Mouse (Mus musculus) gastrocnemius, postnatal 4 days (tissue): ENCODE measurements around the gene Mlxipl. TPM values are rescaled to one million over a fixed set of nuclear protein-coding genes. Genes with fewer than 3 reads are reported as not detected.

ENCODE experiments used
- DNase-seq, 2 experiments: peaks; one replicate each; pipeline ENCODE4 v3.0.0; 2021 to 2022; ENCODE audit warnings: low spot score in 2 of 2, mixed read lengths in 2 of 2
- total RNA-seq, 2 experiments: library from RNA; stranded (reverse); gene quantifications; 2 replicates each; pipeline ENCODE4 v1.2.3; 2021

Gene Mlxipl
- total RNA-seq, 2 experiments from 2014 or later = 13.8 to 24.6 TPM

DNA sequence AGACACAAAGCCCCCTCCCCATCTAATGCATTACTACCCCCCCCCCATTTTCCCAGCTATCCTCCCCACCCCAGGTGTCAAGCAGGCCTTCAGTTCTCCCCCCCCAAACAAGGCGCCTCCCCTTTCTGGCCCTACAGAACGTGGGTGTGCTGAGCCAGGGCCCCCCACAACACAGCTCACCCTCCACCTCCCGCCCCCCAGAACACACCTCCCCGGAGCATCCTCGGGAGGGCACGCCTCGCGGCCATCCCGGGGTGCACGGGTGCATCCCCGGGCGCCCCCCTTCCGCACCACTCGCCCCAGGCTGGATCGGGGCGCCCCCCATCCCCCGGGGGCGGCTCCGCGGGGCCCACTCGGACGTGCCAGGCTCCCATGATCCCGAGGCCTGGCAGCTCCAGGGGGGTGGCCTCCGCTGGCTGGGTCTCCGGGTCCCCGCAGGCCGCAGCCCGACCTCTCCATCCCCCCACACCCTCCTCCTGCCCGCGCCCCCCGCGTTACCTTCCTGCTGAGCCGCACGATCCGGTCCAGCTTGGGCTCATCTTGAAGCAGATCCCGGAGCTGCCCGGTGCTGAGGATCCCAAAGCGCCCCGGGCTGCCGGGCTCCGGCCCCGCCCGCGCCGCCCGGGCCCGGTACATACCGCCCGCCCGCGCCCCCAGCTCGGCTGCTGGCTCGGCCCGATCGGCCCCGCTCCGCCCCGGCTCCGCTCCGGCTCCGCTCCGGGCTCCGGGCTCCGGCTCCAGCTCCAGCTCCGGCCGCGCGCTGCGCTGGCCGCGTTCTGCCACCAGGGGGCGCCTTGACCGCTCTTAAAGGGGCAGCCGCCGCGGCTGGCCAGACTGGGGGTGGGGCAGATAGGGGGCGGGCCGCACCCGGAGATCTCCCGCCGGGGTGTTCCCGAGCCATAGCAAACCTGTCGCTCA, 11.9 kb upstream of the Mlxipl start, which contains the start of gene Vps37d:
TSS of gene Vps37d (minus strand) at position 703 of the 918 bp plus-strand sequence.
- peak; percentile 94 to 96 for DNase-seq

DNA sequence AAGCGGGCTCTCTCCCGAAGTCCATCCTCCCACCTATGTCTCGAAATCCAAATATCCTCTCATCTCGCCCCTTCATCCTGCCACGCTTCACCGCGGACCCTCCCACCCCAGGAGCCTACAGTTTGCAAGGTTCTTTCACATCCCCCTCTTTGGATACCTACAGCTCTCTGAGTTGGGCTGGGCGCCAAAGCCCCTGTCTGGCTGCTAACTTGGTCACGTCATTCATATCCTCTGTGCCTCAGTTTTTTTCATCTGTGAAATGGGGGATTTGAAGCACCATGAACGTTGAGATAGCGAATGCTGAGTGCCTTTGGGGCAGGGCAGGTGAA, 11.2 kb upstream of the Mlxipl start:
- DNase-seq = no peak

DNA sequence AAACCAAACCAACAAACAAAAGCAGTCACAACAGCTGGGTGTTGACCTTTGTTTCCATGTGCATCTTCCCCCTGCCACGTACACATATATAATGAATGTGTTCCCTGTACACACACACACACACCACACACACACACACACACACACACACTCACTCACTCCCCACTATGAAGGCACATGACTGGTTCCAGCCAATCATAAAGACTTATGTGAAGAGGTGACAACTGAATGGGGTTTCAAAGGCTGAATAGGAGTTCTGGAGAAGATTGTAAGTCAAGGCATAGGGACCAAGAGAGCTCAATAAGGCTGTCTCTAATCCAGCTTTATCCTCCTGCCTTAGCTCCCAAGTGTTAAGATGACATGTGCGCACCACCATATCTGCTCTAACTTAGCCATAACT, 10.1 kb upstream of the Mlxipl start:
- DNase-seq = no peak

DNA sequence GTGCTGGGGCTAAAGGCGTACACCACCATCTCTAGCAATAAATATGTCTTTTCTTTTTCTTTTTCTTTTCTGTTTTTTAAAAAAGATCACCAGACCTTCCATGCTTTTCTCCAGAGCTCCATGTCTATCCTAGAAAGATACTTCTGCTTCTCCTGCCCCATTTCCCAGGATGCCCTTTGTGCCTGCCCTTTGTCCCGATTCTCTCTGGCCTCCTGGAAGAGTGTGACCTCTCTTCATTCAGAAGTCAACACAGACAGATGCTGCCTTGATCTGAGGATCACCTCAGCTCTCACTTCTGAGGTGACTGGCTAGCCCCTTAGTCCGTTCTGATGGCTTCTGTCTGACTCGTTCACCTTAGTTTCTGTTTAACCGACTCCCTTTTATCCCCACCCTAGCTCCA, 9.2 kb upstream of the Mlxipl start:
- DNase-seq = no peak

DNA sequence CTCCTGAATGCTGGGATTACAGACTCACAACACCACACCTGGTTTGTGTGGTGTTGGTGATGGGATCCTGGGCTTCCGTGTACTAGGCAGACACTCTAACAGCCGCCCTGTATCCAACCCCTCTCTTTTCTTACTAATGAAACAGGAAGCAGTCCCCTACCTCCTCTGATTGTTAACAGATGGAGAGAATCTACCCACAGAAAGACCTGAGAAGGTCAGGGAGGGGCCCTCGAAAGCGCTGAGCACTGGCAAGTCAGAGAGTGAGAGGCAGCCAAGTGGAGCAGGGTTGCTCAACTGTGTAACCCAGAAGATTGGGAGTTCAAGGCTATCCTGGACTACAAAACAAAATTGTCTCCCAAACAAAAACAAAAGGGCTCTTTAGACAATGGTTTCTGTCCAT, 2.8 kb upstream of the Mlxipl start:
- DNase-seq = no peak

DNA sequence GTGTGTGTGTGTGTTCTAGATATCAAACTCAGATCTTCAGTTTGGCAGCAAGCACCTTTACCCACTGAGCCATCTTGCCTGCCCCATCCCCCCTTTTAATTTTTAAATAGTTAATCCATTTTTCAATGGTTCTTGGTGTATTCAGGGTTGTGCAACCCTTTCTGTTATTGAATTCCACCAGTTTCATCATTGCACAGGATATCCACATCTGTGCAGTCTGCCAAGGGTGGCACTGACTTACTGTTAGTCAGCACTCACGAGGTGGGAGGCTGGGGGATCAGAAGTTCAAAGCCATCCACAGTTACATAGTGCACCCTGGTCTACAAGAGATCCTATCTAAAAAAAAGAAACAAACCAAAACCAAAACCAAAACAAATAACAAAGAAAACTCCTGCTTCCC, 11.3 kb downstream of the Mlxipl start:
- no peak for DNase-seq

DNA sequence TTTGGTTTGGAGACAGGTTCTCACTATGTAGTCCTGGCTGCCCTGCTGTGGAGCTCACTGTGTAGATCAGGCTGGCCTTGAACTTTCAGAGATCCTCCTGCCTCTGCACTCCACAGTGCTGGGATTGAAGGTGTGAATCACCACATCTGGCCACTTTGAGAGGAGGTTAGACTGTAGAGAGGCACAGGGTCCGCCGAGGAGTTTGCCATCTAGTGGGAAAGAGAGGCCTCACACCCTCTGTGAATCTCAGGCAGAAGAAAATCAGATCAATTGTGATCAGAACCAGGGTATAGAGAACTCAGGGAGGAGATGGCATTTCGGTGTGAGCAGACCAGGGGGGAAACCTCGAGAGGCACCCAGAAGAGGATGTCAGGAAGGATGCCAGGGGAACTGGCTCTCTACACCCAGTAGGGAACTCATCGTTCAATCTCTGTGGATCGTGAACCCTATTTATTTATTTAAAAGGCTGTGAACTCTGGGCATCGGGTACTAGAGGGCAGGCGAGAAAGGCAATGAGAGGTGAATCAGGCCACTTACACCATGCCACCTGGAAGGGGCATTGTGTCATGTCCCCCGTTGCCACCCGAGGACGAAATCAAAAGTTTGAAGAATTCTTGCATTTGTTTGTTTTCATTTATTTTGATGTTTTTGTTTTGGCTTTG, 14.4 kb downstream of the Mlxipl start:
- DNase-seq = no peak

DNA sequence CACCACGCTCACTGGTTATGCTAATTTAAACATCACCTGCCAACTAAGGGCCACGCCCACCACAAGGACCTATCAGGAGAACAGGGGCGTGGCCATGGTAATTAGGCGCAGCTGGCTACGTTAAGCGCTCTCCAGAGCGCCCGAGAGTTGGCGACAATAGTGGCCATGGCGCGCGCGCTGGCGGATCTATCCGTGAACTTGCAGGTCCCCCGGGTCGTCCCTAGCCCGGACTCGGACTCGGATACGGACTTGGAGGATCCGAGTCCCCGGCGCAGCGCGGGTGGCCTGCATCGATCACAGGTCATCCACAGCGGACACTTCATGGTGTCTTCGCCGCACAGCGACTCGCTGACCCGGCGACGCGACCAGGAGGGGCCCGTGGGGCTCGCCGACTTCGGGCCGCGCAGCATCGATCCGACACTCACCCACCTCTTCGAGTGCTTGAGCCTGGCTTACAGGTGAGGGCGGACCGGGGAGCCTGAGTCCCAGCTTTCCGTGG, 17.1 kb downstream of the Mlxipl start:
- DNase-seq = peak; percentile 24 to 73

DNA sequence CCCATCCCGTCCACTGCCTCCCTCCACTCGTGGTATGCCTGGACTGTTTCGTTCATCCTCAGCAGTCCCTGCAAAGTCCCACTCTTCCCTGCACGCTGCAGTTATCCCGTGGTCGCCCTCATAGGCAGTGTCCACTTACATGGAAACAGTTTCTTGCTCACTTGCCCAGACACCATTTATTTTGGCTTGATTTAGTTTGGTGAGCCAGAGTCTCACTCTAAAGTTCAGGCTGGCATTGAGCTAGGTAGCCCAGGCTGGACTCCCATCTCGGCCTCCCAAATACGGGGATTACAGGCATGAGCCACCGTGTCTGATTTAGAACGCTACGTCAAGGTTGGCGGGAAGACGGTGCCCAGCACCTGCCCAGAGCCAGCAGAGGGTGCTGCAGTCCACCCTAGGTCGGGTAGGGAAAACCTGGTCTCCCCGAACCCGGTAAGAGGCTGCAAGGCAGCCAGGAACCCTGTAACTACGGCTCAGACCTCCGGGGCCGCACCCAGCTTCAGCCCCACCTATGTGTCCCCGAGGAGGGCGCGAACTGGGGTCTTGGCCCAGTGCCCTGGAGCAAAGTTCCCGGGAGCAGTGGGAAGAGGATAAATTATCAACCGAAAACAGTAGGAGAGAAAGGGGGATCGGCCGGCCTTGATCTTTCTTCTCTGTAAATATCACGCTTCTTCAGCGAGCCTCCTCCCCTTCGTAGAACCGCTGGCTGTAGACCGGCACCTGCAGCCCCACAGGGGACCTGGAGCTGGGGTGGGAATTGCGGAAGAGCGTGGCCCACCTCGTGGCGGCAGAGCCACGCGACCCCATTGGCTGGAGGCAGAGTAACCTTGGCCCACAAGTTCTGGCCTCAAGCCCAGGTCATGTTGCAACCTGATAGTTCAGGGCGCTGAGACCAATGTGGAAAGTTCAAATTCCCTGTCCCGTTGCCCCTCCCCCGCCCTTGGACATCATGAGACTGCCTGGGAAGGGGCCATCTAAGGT, 18.1 kb downstream of the Mlxipl start:
- DNase-seq = peak; percentile 26 to 63

DNA sequence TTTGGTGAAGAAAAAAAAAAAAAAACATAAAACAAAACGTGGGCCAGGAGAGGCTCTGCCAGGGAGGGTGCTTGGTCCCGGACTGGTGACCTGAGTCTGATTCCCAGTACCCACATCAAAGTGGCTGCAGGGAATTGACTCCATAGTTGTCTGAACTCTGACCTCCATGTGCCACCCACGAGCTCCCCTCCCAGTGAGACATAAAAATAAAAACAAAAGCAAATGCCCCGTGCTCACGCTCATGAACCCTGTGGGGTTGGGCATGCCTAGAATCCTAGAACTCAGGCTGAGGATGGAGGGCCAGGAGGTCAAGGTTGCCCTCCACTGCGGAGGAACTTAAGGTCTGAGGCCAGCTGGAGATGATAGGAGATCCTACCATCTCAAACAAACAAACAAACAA, 19.3 kb downstream of the Mlxipl start:
- DNase-seq = no peak

DNA sequence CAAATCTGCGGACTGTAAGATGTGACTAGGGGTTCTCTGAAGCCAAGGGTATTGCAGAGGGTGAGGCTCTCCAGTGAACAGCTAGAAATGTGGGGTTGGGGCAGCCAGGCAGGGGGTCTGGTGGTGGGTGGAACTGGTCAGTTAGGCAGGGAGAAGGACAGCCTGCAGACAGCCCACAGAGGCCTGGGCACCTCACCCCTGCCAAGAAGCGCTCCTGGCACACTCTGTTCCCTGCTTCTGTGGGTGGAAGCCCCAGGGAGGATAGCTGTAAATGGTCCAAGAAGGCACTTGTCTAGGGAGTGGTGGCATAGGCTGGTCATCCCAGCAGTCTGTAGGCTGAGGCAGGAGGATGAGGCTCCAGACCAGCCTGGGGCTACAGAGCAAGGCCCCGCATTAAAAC, 19.7 kb downstream of the Mlxipl start:
- DNase-seq = no peak

DNA sequence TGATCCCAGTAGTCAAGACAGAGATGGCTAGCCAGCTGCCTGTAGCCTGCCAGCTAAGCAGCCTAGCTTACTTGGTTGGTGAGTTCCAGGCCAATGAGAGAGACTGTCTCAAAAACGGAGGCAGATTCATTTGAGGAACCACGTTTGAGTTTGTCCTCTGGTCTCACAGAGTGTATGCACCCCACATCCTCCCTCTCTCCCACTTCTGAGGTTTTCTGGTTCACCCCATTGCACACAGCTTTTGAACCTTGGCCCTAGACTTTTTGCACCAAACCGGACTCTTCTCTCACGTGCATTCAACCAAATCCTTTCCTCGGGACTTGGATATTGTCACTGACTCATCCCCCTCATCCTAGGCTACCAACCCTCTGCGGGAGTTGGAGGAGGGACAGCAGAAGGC, 20.3 kb downstream of the Mlxipl start:
- DNase-seq = no peak

DNA sequence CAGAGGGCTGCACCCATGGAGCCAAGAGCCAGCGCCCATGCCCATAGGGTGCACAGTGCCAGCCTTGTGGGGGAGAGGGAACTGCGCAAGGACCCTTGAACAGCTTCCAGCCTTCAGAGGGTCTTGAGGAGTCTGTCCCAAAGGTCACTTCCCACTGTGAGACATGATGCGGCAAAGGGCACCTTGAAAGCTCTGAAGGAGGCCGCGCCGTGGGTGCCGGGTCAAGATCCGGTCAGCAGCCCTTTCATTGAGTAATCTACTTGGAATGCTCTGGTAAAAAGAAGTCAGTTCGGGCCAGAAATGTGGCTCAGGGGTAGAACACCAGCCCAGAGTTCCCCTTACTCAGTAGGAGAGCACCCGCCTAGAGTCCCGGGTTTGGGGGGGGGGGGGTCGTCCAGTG, 24.1 kb downstream of the Mlxipl start:
- no peak for DNase-seq

DNA sequence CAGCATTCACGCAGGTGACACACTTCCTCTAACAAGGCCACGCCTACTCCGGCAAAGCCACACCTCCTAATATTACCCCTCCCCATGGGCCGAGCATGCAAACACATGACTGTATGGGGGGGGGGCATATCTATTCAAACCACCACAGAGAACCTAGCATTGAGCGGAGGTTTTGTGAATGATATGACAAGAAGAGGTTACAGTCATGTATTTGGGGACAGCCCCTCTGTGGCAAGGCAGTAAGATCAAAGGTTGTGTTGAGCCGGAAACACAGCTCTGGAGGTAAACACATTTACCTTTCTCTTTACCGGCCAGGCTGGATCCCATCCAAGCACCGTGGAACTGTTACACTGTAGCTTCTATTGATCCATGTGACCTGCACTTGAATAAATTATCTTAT, 25.6 kb downstream of the Mlxipl start:
- no peak for DNase-seq

DNA sequence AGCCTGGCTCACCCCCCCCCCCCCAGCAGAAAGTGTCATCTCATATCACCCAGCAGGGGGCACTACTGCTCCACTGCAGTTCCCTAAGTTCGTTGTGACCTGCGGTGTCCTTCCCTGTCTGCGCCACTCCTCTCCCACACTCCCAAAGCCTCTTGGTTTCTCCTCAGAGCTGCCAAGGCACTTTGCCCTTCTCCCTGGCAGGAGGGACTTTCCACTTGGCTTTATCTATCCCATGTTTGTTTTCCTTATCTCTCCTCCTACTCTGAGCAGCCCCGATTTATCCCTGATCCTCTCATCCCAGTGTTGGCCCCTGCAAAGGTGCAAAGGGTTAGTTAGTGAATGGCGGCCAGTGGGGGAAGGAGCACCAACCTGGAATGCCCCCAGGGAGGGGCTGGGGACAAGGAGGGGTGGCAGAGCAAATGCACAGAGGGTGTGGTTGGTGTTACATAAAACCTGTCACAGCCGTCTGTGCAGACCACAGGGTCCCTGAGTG, 28.9 kb downstream of the Mlxipl start:
- DNase-seq = peak; percentile 37 to 61

DNA sequence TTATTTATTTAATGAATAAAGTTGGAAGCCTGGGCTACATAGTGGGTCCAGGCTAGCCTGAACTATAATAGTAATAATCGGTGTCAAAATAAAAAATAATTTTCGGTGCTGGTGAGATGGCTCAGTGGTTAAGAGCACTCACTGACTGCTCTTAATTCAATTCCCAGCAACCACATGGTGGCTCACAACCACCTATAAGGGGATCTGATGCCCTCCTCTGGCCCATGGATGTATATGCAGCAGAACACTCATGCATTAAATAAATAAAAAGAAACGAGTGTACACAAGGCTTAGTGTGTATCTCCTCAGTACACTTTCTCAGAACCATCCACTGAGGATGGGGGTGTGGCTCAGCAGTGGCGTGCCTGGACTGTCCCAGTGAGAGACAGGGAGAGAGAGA, 31.1 kb downstream of the Mlxipl start:
- DNase-seq = no peak

DNA sequence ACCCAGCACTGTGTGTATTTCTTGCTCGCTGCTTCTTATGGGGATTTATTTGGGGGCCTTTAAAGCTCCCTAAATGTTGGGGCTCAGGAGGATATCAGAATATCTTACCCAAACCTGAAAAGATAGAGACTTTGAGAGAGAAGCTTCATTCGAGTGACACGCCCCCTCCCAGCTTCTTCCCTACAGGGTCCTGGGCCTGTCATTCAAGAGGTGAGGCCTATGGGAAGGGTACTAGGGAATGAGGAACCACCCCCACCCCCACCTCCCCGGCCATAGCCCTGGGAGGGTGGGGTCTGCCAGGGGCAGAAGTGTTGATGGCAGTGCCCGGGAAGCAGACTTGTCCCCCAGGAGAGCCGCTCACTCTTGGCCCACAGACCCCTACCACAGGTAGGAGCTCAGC, 36.4 kb downstream of the Mlxipl start:
- DNase-seq = no peak

DNA sequence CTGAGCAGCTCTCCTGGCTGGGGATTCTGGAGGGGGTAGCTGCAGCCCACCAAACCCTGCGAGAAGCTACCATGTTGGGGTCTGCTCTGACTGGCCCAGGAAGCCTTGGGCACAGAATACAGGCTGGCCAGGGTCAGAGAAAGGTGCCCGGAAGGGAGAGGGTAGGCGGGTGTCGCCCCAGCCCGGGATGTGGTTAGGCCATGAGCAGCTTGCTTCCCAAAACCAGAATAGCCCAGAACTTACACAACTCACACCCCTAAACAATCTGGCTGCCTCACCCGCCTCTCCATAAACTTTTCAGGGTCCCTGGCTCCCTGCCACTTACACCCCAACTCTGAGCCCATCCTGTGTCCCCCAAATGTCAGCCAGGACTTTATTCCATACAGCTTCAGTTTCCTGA, 38.0 kb downstream of the Mlxipl start:
- no peak for DNase-seq

DNA sequence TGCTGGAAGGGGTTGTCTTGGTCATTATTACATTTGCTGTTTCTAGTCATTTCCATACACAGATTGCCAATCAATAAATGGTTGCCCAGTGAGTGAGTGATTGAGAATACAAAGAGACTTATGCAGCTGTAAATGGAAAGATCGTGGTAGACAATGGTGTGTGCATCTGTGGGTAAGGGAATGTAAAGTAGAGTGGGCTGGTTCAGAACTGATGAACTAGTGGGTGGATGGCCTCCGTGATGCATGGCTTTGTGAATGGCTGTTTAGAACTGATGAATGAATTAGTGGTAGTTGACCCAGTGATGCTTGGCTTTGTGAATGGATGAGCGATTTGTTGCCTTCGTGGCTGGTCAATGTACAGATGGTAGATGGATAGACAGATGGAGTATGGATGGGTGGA, 40.1 kb downstream of the Mlxipl start:
- DNase-seq = no peak

DNA sequence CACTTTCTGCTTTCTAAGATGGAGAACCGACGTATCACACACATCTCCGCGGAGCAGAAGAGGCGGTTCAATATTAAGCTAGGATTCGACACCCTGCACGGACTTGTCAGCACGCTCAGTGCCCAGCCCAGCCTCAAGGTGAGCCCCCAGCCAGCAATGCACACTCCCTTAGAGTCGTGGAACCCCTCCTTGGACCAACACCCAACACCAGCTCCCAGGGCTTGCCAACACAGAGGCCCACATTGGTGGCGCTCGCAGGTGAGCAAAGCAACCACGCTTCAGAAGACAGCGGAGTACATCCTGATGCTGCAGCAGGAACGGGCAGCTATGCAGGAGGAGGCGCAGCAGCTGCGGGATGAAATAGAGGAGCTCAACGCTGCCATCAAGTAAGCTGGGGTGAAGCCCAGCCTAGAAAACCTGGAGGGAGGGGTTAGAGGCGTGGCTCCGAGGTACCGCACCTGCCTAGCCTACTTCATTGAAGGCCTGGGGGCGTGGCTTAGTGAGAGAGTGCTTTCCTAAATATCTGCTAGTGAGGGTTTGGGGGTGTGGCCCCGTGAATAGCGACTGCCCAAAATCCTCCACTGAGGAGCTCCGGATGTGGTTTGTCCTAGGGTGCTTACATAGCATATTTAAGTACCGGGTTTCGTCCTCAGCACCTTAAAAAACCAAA, 44.2 kb downstream of the Mlxipl start:
- DNase-seq = no peak

DNA sequence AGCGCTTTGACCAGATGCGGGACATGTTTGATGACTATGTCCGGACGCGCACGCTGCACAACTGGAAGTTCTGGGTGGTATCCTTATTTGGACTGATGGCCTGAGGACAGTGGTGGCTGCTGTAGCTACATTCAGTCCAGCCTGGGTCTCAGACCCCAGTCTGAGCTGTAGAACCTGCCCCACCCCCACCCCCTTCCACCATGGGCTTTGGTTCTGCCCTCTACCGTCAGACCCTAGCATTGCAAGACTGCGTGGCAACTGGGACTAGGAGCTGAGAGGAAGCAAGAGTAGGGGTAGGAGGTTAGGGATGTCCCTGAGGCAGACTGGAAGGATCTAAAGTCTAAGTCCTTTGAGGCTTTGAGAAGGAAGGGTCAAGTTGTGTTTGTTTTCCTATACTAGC, 44.8 kb downstream of the Mlxipl start:
- no peak for DNase-seq
